Mouse (Mus musculus) liver, postnatal 0 days (tissue): ENCODE results near the gene Tnfrsf11a. TPM values are rescaled to one million over a fixed set of nuclear protein-coding genes. Genes with fewer than 3 reads are reported as not detected.

Source experiments
- ATAC-seq: fragments of 200-750 bp; cut with Nextera tagmentation; 2 replicates; pipeline ENCODE4 v1.8.0; 2017; ENCODE audit warnings: mild to moderate bottlenecking, moderate library complexity
- DNase-seq: peaks from one replicate; pipeline ENCODE4 v3.0.0-alpha.2; 2016
- H3K27ac ChIP-seq: fragments of 300-500 bp; sonication (generic); 2 replicates; pipeline ENCODE4 v1.5.1; 2014; ENCODE audit warnings: antibody characterized with exemption, moderate library complexity, mild to moderate bottlenecking, low read depth
- H3K27me3 ChIP-seq: fragments of 300-500 bp; sonication (generic); 2 replicates; pipeline ENCODE4 v1.6.1; 2014; ENCODE audit warnings: low read length, control low read depth, mixed read lengths; ENCODE audit not compliant: insufficient read depth
- H3K36me3 ChIP-seq: fragments of 300-500 bp; sonication (generic); replicated peaks from 2 replicates; pipeline ENCODE4 v1.6.1; 2014; ENCODE audit warnings: mild to moderate bottlenecking, control low read depth, low read length, moderate library complexity, mixed read lengths; ENCODE audit not compliant: insufficient read depth
- H3K4me1 ChIP-seq: fragments of 300-500 bp; sonication (generic); 2 replicates; pipeline ENCODE4 v1.6.1; 2014; ENCODE audit warnings: antibody characterized with exemption, mild to moderate bottlenecking, control low read depth; ENCODE audit not compliant: insufficient read depth
- H3K4me2 ChIP-seq: fragments of 300-500 bp; sonication (generic); 2 replicates; pipeline ENCODE4 v1.6.1; 2014; ENCODE audit warnings: low read depth, mild to moderate bottlenecking, low read length, moderate library complexity, mixed read lengths
- H3K4me3 ChIP-seq: fragments of 300-500 bp; sonication (generic); 2 replicates; pipeline ENCODE4 v1.5.1; 2014; ENCODE audit warnings: low read depth, low read length
- H3K9ac ChIP-seq: fragments of 300-500 bp; sonication (generic); replicated peaks from 2 replicates; pipeline ENCODE4 v1.6.1; 2014; ENCODE audit warnings: mild to moderate bottlenecking, moderate library complexity
- H3K9me3 ChIP-seq: fragments of 300-500 bp; sonication (generic); 2 replicates; pipeline ENCODE4 v1.6.1; 2016; ENCODE audit warnings: mild to moderate bottlenecking, control low read depth, low read length, mixed read lengths
- CTCF ChIP-seq: sonication (generic); IDR thresholded peaks from 2 replicates; pipeline ENCODE4 v1.5.1; 2016; ENCODE audit warnings: antibody characterized with exemption, low read depth
- EP300 ChIP-seq: IDR thresholded peaks from 2 replicates; pipeline ENCODE4 v1.6.1; 2016; ENCODE audit warnings: antibody characterized with exemption, low read depth, mild to moderate bottlenecking
- WGBS: fragments of 180-500 bp; shearing (Covaris S2); extraction: QIAGEN DNeasy Blood & Tissue Kit; methylation state at CpG from one replicate; pipeline ENCODE4 v1.1.7; 2014; ENCODE audit not compliant: insufficient replicate concordance; 5-methylcytosine and 5-hydroxymethylcytosine counted together
- polyA plus RNA-seq: library from polyadenylated mRNA; unstranded; fragments of >200 nt; fragmentation: Nextera tagmentation; extraction: Ambion mirVana; gene quantifications from 2 replicates; pipeline ENCODE4 v1.2.1, GENCODE M21; 2015

Gene Tnfrsf11a
- polyA plus RNA-seq, 1 experiment from 2014 or later, result 0.89 TPM

DNA sequence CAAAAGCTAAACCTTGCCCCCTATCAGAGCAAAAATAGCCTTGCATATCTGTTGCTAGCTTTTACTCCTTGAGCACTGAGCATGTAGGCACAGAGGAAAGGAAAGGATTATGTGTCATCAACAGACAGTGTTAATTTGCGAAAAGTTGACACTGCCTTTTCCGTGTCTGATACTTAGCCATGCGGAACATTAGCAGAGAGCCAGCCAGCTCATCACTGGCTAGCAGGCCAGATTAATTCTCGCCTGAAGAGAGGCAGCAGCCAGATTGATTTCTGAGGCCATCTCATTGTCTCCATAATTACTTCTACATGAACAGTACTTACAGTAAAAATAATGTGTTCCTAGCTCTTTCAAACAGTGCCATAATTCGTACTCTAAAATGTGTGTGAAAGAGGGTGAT, 48.7 kb downstream of the Tnfrsf11a start:
- WGBS, result 76% methylated on average over 5 of the region's 5 CpGs
- no peak for ATAC-seq
- Histone ChIP-seq H3K4me2 (no peak overlapping the region), H3K36me3 (no peaks in the 10 kb centered on the region), H3K27me3 (no peaks in the 10 kb centered on the region), H3K4me1 (no peaks in the 10 kb centered on the region), H3K9me3 (no peaks in the 10 kb centered on the region), H3K9ac (no peak overlapping the region), H3K27ac (no peak overlapping the region), H3K4me3 (no peak overlapping the region)
- TF ChIP-seq CTCF, result no peak
- TF ChIP-seq EP300, result no peak
- no peak for DNase-seq

DNA sequence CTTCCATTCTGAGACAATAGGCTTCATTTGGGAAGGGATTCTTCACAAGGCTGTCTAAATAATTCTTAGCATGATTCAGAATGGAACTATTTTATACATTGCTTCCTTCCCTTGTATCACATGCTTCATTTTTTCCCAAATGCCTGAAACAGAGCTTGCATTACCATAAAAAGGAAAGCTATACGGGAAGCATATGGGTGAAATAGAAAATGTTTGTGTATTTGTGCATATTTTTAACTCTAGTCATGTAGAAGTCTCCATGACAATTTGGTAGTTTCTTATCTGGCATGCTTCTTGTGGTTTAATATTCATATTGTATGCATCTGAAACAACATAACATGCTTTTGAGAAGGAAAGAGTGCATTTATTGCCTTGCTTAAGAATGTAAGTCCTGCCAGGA, 52.3 kb downstream of the Tnfrsf11a start:
- Histone ChIP-seq H3K4me3 (no peak overlapping the region), H3K4me1 (no peaks in the 10 kb centered on the region), H3K9me3 (no peaks in the 10 kb centered on the region), H3K27ac (no peak overlapping the region), H3K27me3 (no peaks in the 10 kb centered on the region), H3K9ac (no peak overlapping the region), H3K4me2 (no peak overlapping the region), H3K36me3 (no peaks in the 10 kb centered on the region)
- ATAC-seq (no peak), DNase-seq (no peak)
- WGBS, result 84% methylated on average over 1 of the region's 1 CpGs
- TF ChIP-seq CTCF (no peak), EP300 (no peak)

- peaks cover 8% of the 10 kb centered on the region for H3K27me3 ChIP-seq
- no peak for DNase-seq
- H3K27ac ChIP-seq, result no peak overlapping the region
- 20% methylated on average over 10 of the region's 10 CpGs for WGBS
- peaks cover 2% of the 10 kb centered on the region; the same call in 1 of the 2 replicates for H3K4me1 ChIP-seq
- no peak overlapping the region for H3K4me2 ChIP-seq
- H3K36me3 ChIP-seq, result no peaks in the 10 kb centered on the region
- ATAC-seq, result no peak
- no peaks in the 10 kb centered on the region for H3K9me3 ChIP-seq
- TF ChIP-seq EP300 (no peak), CTCF (no peak)
- no peak overlapping the region for H3K4me3 ChIP-seq
- H3K9ac ChIP-seq, result no peak overlapping the region
Measured at GRCm38 (mm10) chr1:105842950-105843349, 62.4 kb downstream of the Tnfrsf11a start.

DNA sequence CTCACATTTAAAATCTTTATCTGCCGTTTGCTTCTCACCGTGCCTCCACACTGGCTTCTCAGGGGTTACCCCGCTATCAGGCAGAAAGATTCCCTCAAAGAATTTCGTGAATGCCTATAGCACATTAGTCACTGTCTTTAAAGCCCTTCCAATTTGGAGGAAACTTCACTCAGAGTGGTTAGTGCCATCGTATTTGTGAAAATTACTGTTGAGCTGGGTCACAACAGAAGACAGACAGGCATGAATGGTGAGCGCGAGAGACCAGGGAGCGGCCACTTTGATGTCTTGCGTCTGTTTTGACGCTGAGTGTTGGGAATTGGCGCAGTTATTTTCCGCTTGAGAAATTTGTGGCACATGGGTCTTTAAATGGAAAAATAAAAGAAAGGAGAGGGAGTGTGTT, 62.9 kb downstream of the Tnfrsf11a start:
- whole genome bisulfite sequencing, result 7% methylated on average over 12 of the region's 12 CpGs

GRCm38 (mm10) chr1:105843856-105844255, 63.3 kb downstream of the Tnfrsf11a start:
- TF ChIP-seq CTCF (no peak), EP300 (no peak)
- WGBS, result 14% methylated on average over 2 of the region's 2 CpGs
- Histone ChIP-seq H3K4me3 (no peak overlapping the region), H3K4me1 (peaks cover 2% of the 10 kb centered on the region; the same call in 1 of the 2 replicates), H3K27me3 (peaks cover 8% of the 10 kb centered on the region), H3K9ac (no peak overlapping the region), H3K9me3 (no peaks in the 10 kb centered on the region), H3K36me3 (no peaks in the 10 kb centered on the region), H3K4me2 (no peak overlapping the region), H3K27ac (no peak overlapping the region)
- DNase-seq, result no peak
- ATAC-seq, result no peak

More for the DNA sequence above, 62.9 kb downstream of the Tnfrsf11a start:
- no peak overlapping the region for H3K27ac ChIP-seq
- H3K9me3 ChIP-seq, result no peaks in the 10 kb centered on the region
- no peaks in the 10 kb centered on the region for H3K36me3 ChIP-seq
- H3K4me3 ChIP-seq, result no peak overlapping the region
- H3K4me1 ChIP-seq, result peaks cover 2% of the 10 kb centered on the region; the same call in 1 of the 2 replicates
- TF ChIP-seq EP300, result no peak
- no peak for TF ChIP-seq CTCF
- H3K9ac ChIP-seq, result no peak overlapping the region
- no peak for DNase-seq
- ATAC-seq, result no peak
- peaks cover 8% of the 10 kb centered on the region for H3K27me3 ChIP-seq
- peak overlapping the region; percentile 19; the same call in 1 of the 2 replicates for H3K4me2 ChIP-seq

DNA sequence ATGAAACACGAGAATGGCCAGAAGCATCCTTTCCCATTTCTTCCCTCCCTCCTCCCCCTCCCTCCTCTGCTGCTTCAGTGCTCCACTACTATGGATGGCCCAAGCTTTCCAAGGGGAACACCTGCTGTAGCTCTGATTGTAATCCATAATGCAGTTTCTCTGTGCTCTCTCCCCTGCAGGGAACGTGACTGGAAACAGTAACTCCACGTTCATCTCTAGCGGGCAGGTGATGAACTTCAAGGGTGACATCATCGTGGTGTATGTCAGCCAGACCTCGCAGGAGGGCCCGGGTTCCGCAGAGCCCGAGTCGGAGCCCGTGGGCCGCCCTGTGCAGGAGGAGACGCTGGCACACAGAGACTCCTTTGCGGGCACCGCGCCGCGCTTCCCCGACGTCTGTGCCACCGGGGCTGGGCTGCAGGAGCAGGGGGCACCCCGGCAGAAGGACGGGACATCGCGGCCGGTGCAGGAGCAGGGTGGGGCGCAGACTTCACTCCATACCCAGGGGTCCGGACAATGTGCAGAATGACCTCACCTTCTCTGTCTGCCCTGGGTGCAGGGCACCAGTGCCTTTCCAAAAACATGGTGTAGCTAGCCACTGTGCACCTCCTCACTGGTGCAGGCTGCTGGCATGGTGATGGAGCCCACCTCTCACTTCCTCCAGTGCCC, 64.0 kb downstream of the Tnfrsf11a start:
- H3K9ac ChIP-seq, result no peak overlapping the region
- TF ChIP-seq EP300 (no peak), CTCF (0 out of 2 replicates have a peak, but pooled peaks have one; percentile 1)
- ATAC-seq, result peak; percentile 31; the same call in 1 of the 2 replicates
- peaks cover 2% of the 10 kb centered on the region; the same call in 1 of the 2 replicates for H3K4me1 ChIP-seq
- no peak overlapping the region for H3K27ac ChIP-seq
- H3K27me3 ChIP-seq, result peaks cover 8% of the 10 kb centered on the region
- WGBS, result 11% methylated on average over 28 of the region's 28 CpGs
- H3K4me3 ChIP-seq, result no peak overlapping the region
- no peaks in the 10 kb centered on the region for H3K36me3 ChIP-seq
- H3K9me3 ChIP-seq, result no peaks in the 10 kb centered on the region
- H3K4me2 ChIP-seq, result peak overlapping the region; percentile 32; the same call in 1 of the 2 replicates
- no peak for DNase-seq
